Mouse (Mus musculus) ES-E14 (cell line): Measurements from ENCODE around the gene Bmper. TPM values are rescaled to one million over a fixed set of nuclear protein-coding genes. Genes with fewer than 3 reads are reported as not detected.

ENCODE experiments used
- DNase-seq: peaks from one replicate; pipeline ENCODE4 v3.0.0-alpha.2; 2013; ENCODE audit warnings: low read depth, low spot score
- H3K27ac ChIP-seq: 2 replicates; pipeline ENCODE4 v1.5.1; 2012; ENCODE audit warnings: low read depth, mild to moderate bottlenecking, low read length, moderate library complexity, mixed read lengths; ENCODE audit not compliant: poor library complexity, insufficient read depth, severe bottlenecking
- H3K36me3 ChIP-seq: 2 replicates; pipeline ENCODE4 v1.6.1; 2012; ENCODE audit warnings: mild to moderate bottlenecking, low read length, moderate library complexity, mixed read lengths; ENCODE audit not compliant: control insufficient read depth, poor library complexity, insufficient read depth, severe bottlenecking
- H3K4me1 ChIP-seq, 2 experiments: fragments of 150-350 bp in 1 of 2; sonication (generic) in 1 of 2; 2 replicates each; pipeline ENCODE4 v1.6.1; 2012; ENCODE audit warnings: low read length in 2 of 2, mild to moderate bottlenecking in 1 of 2, mixed read lengths in 1 of 2; ENCODE audit not compliant: control insufficient read depth in 2 of 2, insufficient read depth in 2 of 2, poor library complexity in 1 of 2
- H3K4me3 ChIP-seq, 2 experiments: fragments of 150-350 bp in 1 of 2; sonication (generic) in 1 of 2; 2 replicates each; pipeline ENCODE4 v1.5.1; 2012; ENCODE audit warnings: low read length in 2 of 2, low read depth in 1 of 2, mild to moderate bottlenecking in 1 of 2, mixed read lengths in 1 of 2; ENCODE audit not compliant: insufficient read depth in 1 of 2, poor library complexity in 1 of 2, severe bottlenecking in 1 of 2
- H3K9ac ChIP-seq: 2 replicates; pipeline ENCODE4 v1.6.1; 2012; ENCODE audit warnings: low read depth, mild to moderate bottlenecking, low read length, mixed read lengths; ENCODE audit not compliant: poor library complexity, insufficient read depth, severe bottlenecking
- H3K9me3 ChIP-seq: fragments of 150-350 bp; sonication (generic); 2 replicates; pipeline ENCODE4 v1.6.1; 2012; ENCODE audit warnings: low read depth, mild to moderate bottlenecking, low read length; ENCODE audit not compliant: control insufficient read depth, insufficient read depth
- CHD2 ChIP-seq: IDR thresholded peaks from 2 replicates; pipeline ENCODE4 v1.6.1; 2014; ENCODE audit warnings: mild to moderate bottlenecking, low read depth, low read length, inconsistent platforms
- HCFC1 ChIP-seq: IDR thresholded peaks from 2 replicates; pipeline ENCODE4 v1.6.1; 2012; ENCODE audit warnings: low read length, inconsistent platforms, borderline replicate concordance; ENCODE audit not compliant: insufficient read depth
- MAFK ChIP-seq: IDR thresholded peaks from 2 replicates; pipeline ENCODE4 v1.6.1; 2014; ENCODE audit warnings: mild to moderate bottlenecking, low read depth, low read length, inconsistent platforms; ENCODE audit not compliant: insufficient read depth
- ZC3H11A ChIP-seq: IDR thresholded peaks from 2 replicates; pipeline ENCODE4 v1.6.1; 2012; ENCODE audit warnings: low read depth, mild to moderate bottlenecking, inconsistent platforms, low read length, borderline replicate concordance
- ZNF384 ChIP-seq: IDR thresholded peaks from 2 replicates; pipeline ENCODE4 v1.6.1; 2012; ENCODE audit warnings: low read depth, low read length, inconsistent platforms
- in situ Hi-C, 2 experiments: fragments of 600-800 bp; cut with MboI; formaldehyde crosslinking; loops; one replicate each; pipeline ENCODE4 v1.15.1; 2025; ENCODE audit warnings: low sequenced_read_pairs in 2 of 2, inconsistent platforms in 1 of 2; ENCODE audit not compliant: unreplicated experiment in 2 of 2
- total RNA-seq: library from RNA; depleted of rRNA; stranded (reverse); fragments of 300-350 nt; gene quantifications from 2 replicates; pipeline ENCODE4 v1.2.3, GENCODE M21; 2012

Bmper gene
- total RNA-seq, 1 experiment = 2.5 TPM

DNA sequence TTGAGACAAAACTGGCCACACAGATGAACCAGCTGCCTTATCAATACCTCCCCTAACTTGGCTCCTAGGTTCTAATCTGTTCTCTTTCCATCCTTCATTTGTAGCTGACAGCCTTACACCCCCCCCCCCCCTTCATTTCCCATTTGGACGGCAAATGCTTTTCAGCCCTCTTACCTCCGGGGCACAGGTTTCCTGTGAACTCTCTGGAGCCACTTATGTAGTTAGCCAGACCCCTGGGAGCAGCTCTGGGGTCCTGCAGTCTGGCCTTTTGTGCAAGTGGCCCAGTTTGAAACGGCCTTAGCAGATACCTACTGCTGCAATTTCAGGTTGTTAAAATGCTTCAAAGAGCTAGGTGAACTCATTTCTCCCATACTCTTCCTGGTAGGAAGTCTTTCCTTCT is 17.6 kb upstream of the Bmper start:
- no peaks in the 10 kb centered on the region for H3K36me3 ChIP-seq
- no peaks in the 10 kb centered on the region for H3K9me3 ChIP-seq
- TF ChIP-seq HCFC1 (no peak), ZNF384 (no peak), CHD2 (no peak), MAFK (no peak), ZC3H11A (no peak)
- DNase-seq = no peak
- H3K4me1 ChIP-seq = peaks cover 0 to 6% of the 10 kb centered on the region in 2 experiments; a peak in 1 of 4 replicates
- no peak overlapping the region for H3K4me3 ChIP-seq
- no peak overlapping the region for H3K27ac ChIP-seq
- in situ Hi-C loops = no loop called here
- H3K9ac ChIP-seq = no peak overlapping the region

DNA sequence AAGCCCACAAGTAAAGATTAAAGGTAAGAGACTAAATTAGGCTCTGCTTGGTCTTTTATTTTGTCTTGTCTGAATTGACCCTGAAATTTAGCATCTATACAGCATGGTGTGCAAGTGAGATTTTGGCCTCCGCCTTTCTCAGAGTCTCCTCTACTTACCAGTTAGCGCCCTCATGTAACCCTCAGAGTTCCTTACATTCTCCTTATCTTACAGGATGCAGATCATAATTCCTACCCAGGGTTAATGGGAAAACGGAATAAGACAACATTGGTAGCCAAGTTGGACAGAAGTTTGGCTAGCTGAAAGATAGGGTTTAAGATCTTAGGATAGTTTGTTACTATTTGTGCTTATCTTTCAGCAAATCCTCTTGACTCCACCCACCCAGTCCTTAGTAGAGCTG is 17.1 kb upstream of the Bmper start:
- no peak for TF ChIP-seq ZC3H11A
- no peak for TF ChIP-seq CHD2
- no peak for TF ChIP-seq ZNF384
- no peak for TF ChIP-seq MAFK
- TF ChIP-seq HCFC1 = no peak
- H3K4me1 ChIP-seq = peaks cover 0 to 6% of the 10 kb centered on the region in 2 experiments; a peak in 1 of 4 replicates
- DNase-seq = no peak
- in situ Hi-C loops = no loop called here
- no peak overlapping the region for H3K9ac ChIP-seq
- H3K36me3 ChIP-seq = no peaks in the 10 kb centered on the region
- no peaks in the 10 kb centered on the region for H3K9me3 ChIP-seq
- no peak overlapping the region for H3K4me3 ChIP-seq
- H3K27ac ChIP-seq = no peak overlapping the region

DNA sequence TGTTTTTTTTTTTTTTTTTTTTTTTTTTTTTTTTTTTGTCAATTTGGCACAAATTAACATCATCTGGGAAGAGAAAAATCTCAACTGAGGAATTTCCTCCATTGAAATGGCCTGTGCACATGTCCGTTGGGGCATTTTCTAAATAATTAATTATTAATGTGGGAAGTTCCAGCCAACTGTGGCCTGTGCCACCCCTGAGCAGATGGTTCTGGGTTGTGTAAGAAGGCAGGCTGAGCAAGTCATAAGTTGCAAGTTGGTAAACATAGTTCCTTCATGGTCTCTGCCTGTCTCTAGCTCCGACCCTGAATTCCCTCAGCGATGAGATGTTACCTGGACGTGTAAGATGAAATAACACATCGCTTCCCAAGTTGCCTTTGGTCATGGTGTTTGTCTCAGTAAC is 16.7 kb upstream of the Bmper start:
- H3K9me3 ChIP-seq = no peaks in the 10 kb centered on the region
- H3K36me3 ChIP-seq = no peaks in the 10 kb centered on the region
- in situ Hi-C loops = no loop called here
- no peak overlapping the region for H3K4me3 ChIP-seq
- H3K9ac ChIP-seq = no peak overlapping the region
- no peak for DNase-seq
- no peak overlapping the region for H3K27ac ChIP-seq
- TF ChIP-seq ZC3H11A (no peak), MAFK (no peak)
- H3K4me1 ChIP-seq = peaks cover 0 to 6% of the 10 kb centered on the region in 2 experiments; a peak in 1 of 4 replicates

DNA sequence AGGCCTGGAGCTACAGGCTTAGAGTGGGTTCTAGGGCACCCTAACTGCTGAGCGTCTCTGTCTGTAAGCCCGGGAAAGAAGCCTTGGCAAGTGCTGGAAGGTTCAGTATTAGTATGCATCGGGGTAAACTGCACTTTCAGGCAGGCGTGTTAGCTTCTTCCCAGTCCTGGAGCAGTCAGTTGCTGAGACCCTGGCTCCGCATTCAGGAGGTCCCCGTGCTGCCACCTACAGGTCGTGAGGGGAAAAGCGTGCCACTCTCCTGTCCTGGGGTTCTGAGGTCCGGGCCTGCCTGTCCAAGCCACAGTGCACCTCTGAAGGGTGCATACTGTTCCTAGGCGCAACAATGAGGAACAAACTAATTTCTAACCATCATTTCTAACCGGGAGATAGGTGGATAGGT is 10.6 kb upstream of the Bmper start:
- Histone ChIP-seq H3K4me1 (no peaks in the 10 kb centered on the region), H3K9ac (no peak overlapping the region), H3K36me3 (no peaks in the 10 kb centered on the region), H3K4me3 (0 out of 4 replicates have a peak overlapping the region, but pooled peaks of 1 of the 2 experiments have one; percentile 20), H3K9me3 (no peaks in the 10 kb centered on the region), H3K27ac (no peak overlapping the region)
- no peak for TF ChIP-seq ZNF384
- TF ChIP-seq ZC3H11A = peak; percentile 21; the same call in 1 of the 2 replicates
- peak; percentile 75 for DNase-seq
- in situ Hi-C loops = no loop called here

DNA sequence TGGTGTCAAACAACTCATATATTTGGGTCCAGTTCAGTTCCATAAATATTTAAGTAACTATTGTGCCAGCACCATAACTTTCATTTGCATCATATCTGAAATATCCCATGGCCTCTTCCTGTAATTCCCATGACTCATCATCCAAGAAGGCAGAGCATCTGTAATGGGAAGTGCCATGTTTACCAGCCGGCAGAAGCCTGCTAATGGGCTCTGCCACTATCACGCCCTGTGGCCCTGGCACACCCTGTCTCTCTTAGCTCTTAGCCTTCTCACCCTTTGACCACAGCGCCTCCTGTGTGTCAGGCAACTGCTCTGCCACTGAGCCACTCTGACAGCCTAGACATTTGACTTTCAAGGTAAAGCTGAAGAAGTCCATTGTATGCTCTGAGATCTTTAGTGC is 3.1 kb upstream of the Bmper start:
- TF ChIP-seq ZC3H11A = no peak
- no peak for TF ChIP-seq CHD2
- TF ChIP-seq MAFK = no peak
- TF ChIP-seq ZNF384 = no peak
- TF ChIP-seq HCFC1 = no peak
- in situ Hi-C loops = no loop called here
- Histone ChIP-seq H3K36me3 (no peaks in the 10 kb centered on the region), H3K4me3 (no peak overlapping the region), H3K27ac (no peak overlapping the region), H3K4me1 (no peaks in the 10 kb centered on the region), H3K9me3 (no peaks in the 10 kb centered on the region), H3K9ac (no peak overlapping the region)
- no peak for DNase-seq
